Mouse (Mus musculus) embryonic stem cell, embryonic (primary cell): Measurements from ENCODE around the gene Ppp1ca.

Experiments used
- CTCF ChIA-PET, 4 experiments: fragments of 300-600 bp in 2 of 4; fragments of 350-600 bp in 2 of 4; sonication (Branson Sonifier 250); formaldehyde crosslinking; loops; one replicate each; lab custom pipeline; 2022; ENCODE audit warnings: inconsistent platforms in 2 of 4; lab: Charles Lee
- POLR2A ChIA-PET, 4 experiments: fragments of 300-600 bp in 2 of 4; fragments of 350-600 bp in 2 of 4; sonication (Branson Sonifier 250); formaldehyde crosslinking; loops; one replicate each; lab custom pipeline; 2022; ENCODE audit warnings: antibody characterized with exemption in 4 of 4, inconsistent platforms in 1 of 4; lab: Charles Lee

Ppp1ca gene

GRCm38 (mm10) chr19:4190831-4191334 is 982 bp upstream of the Ppp1ca start, which contains the start of gene Tbc1d10c:
Tbc1d10c (minus strand) TSS chr19:4191284.
- POLR2A ChIA-PET = interaction anchor here in 3 of 4 experiments (0.7 to 5.1 kb wide), 15 partner anchors 8 to 148 kb away, joined by 3 to 72 read pairs (median 8); partner anchors contain the start of genes Rad9a (in 2 of the 3), Aip (in 1 of the 3), Carns1 (in 1 of the 3) and Rps6kb2 (in 1 of the 3)
- CTCF ChIA-PET = interaction anchor here in 3 of 4 experiments (1.1 to 2.8 kb wide), 7 partner anchors 10 to 140 kb away, joined by 5 to 12 read pairs (median 7); partner anchors contain the start of genes Cdk2ap2 (in 1 of the 3) and Rad9a (in 1 of the 3)

- POLR2A ChIA-PET = interaction anchor here (0.5 to 5.1 kb wide), 89 partner anchors 9 to 1549 kb away, joined by 3 to 72 read pairs (median 5); partner anchors contain the start of genes Rad9a (in 4 of the 4), AC109138.7 (in 3 of the 4), Aip (in 3 of the 4) and Cdk2ap2 (in 3 of the 4)
- CTCF ChIA-PET = interaction anchor here (0.5 to 2.8 kb wide), 51 partner anchors 9 to 474 kb away, joined by 3 to 16 read pairs (median 5); partner anchors contain the start of genes Rad9a (in 4 of the 4), Carns1 (in 2 of the 4), Pold4 (in 2 of the 4) and Aip (in 1 of the 4)
Observed at GRCm38 (mm10) chr19:4192251-4192985, 553 bp downstream of the Ppp1ca start.

- CTCF ChIA-PET = interaction anchor here in 2 of 4 experiments (0.5 to 2.3 kb wide), 5 partner anchors 8 to 67 kb away, joined by 3 to 15 read pairs (median 11); partner anchors contain the start of genes Aip (in 1 of the 2), Pold4 (in 1 of the 2) and Rad9a (in 1 of the 2)
Observed at GRCm38 (mm10) chr19:4193129-4193528, 1.3 kb downstream of the Ppp1ca start.

GRCm38 (mm10) chr19:4194021-4194724 is 2.3 kb downstream of the Ppp1ca start:
- ChIA-PET POLR2A (interaction anchor here in 2 of 4 experiments (0.7 to 5.1 kb wide), 13 partner anchors 7 to 271 kb away, joined by 3 to 42 read pairs (median 10); partner anchors contain the start of genes Rps6kb2 (in 2 of the 2), Cdk2ap2 (in 1 of the 2), Gm49405 (in 1 of the 2) and Gstp2 (in 1 of the 2)), CTCF (interaction anchor here in 1 of 4 experiments (0.6 kb wide), 1 partner anchor 18 kb away, joined by 6 read pairs; no protein-coding TSS in a partner anchor)

More at GRCm38 (mm10) chr19:4193129-4193528, 1.3 kb downstream of the Ppp1ca start:
- POLR2A ChIA-PET = interaction anchor here (0.6 to 5.1 kb wide), 32 partner anchors 8 to 193 kb away, joined by 3 to 72 read pairs (median 8); partner anchors contain the start of genes Rad9a (in 4 of the 4), Rps6kb2 (in 2 of the 4), AC109138.7 (in 1 of the 4) and Aip (in 1 of the 4)

- POLR2A ChIA-PET = interaction anchor here in 2 of 4 experiments (0.7 to 5.2 kb wide), 16 partner anchors 10 to 272 kb away, joined by 3 to 29 read pairs (median 8); partner anchors contain the start of genes Rps6kb2 (in 2 of the 2) and Cdk2ap2 (in 1 of the 2)
- CTCF ChIA-PET = interaction anchor here in 2 of 4 experiments (0.6 to 1.0 kb wide), 3 partner anchors 9 to 12 kb away, joined by 3 read pairs; no protein-coding TSS in a partner anchor
Observed at GRCm38 (mm10) chr19:4194776-4195650, 3.1 kb downstream of the Ppp1ca start.

GRCm38 (mm10) chr19:4196048-4196447 is 4.2 kb downstream of the Ppp1ca start:
- ChIA-PET CTCF (interaction anchor here in 2 of 4 experiments (0.8 to 2.5 kb wide), 3 partner anchors 9 to 11 kb away, joined by 3 to 10 read pairs (median 3); no protein-coding TSS in a partner anchor), POLR2A (interaction anchor here in 3 of 4 experiments (0.5 to 5.2 kb wide), 31 partner anchors 9 to 153 kb away, joined by 3 to 32 read pairs (median 5); partner anchors contain the start of genes AC109138.7 (in 2 of the 3), Clcf1 (in 2 of the 3), Aip (in 1 of the 3) and Cdk2ap2 (in 1 of the 3))

GRCm38 (mm10) chr19:4196548-4196947 is 4.7 kb downstream of the Ppp1ca start:
- ChIA-PET POLR2A (interaction anchor here in 3 of 4 experiments (0.5 to 5.2 kb wide), 38 partner anchors 8 to 478 kb away, joined by 3 to 32 read pairs (median 4); partner anchors contain the start of genes AC109138.7 (in 2 of the 3), Clcf1 (in 2 of the 3), Aip (in 1 of the 3) and Cdk2ap2 (in 1 of the 3)), CTCF (interaction anchor here in 3 of 4 experiments (0.7 to 2.5 kb wide), 5 partner anchors 8 to 145 kb away, joined by 3 to 14 read pairs (median 4); no protein-coding TSS in a partner anchor)

GRCm38 (mm10) chr19:4197180-4197579 is 5.3 kb downstream of the Ppp1ca start:
- POLR2A ChIA-PET = interaction anchor here in 3 of 4 experiments (0.6 to 5.2 kb wide), 38 partner anchors 10 to 478 kb away, joined by 3 to 32 read pairs (median 4); partner anchors contain the start of genes AC109138.7 (in 2 of the 3), Clcf1 (in 2 of the 3), Aip (in 1 of the 3) and Cdk2ap2 (in 1 of the 3)
- CTCF ChIA-PET = interaction anchor here in 3 of 4 experiments (1.2 to 2.5 kb wide), 4 partner anchors 10 to 145 kb away, joined by 3 to 14 read pairs (median 7); no protein-coding TSS in a partner anchor

GRCm38 (mm10) chr19:4201291-4201909 is 9.5 kb downstream of the Ppp1ca start, which contains the start of gene Rad9a:
Rad9a (minus strand) TSS chr19:4201662.
- ChIA-PET CTCF (interaction anchor here (0.5 to 2.3 kb wide), 28 partner anchors 9 to 241 kb away, joined by 3 to 16 read pairs (median 4); partner anchors contain the start of genes Ppp1ca (in 4 of the 4), Ndufv1 (in 2 of the 4), Aip (in 1 of the 4) and Pitpnm1 (in 1 of the 4)), POLR2A (interaction anchor here (0.5 to 3.1 kb wide), 110 partner anchors 9 to 383 kb away, joined by 3 to 72 read pairs (median 4); partner anchors contain the start of genes AC109138.7 (in 4 of the 4), Clcf1 (in 4 of the 4), Ppp1ca (in 4 of the 4) and Cdk2ap2 (in 3 of the 4))

- POLR2A ChIA-PET = interaction anchor here (0.6 to 3.1 kb wide), 81 partner anchors 8 to 360 kb away, joined by 3 to 72 read pairs (median 5); partner anchors contain the start of genes AC109138.7 (in 4 of the 4), Clcf1 (in 4 of the 4), Cdk2ap2 (in 3 of the 4) and Gstp2 (in 3 of the 4)
- CTCF ChIA-PET = interaction anchor here (0.7 to 2.3 kb wide), 18 partner anchors 10 to 242 kb away, joined by 3 to 16 read pairs (median 4); partner anchors contain the start of genes Ppp1ca (in 3 of the 4), Aip (in 1 of the 4), Ndufv1 (in 1 of the 4) and Pold4 (in 1 of the 4)
Observed at GRCm38 (mm10) chr19:4202149-4202548, 10.3 kb downstream of the Ppp1ca start.

GRCm38 (mm10) chr19:4203148-4203547 is 11.3 kb downstream of the Ppp1ca start:
- ChIA-PET POLR2A (interaction anchor here in 1 of 4 experiments (0.9 kb wide), 1 partner anchor 291 kb away, joined by 3 read pairs; the partner anchor contains the start of gene Ndufs8), CTCF (no interaction called here)

- ChIA-PET CTCF (interaction anchor here in 2 of 4 experiments (0.6 to 1.5 kb wide), 2 partner anchors 52 to 372 kb away, joined by 3 to 5 read pairs; no protein-coding TSS in a partner anchor), POLR2A (interaction anchor here in 2 of 4 experiments (0.6 to 2.5 kb wide), 9 partner anchors 10 to 679 kb away, joined by 3 to 16 read pairs (median 3); partner anchors contain the start of genes AC109138.7 (in 1 of the 2), Cdk2ap2 (in 1 of the 2), Clcf1 (in 1 of the 2) and Ndufs8 (in 1 of the 2))
Observed at GRCm38 (mm10) chr19:4203604-4204326, 11.9 kb downstream of the Ppp1ca start.

GRCm38 (mm10) chr19:4204889-4205288 is 13.0 kb downstream of the Ppp1ca start:
- ChIA-PET POLR2A (interaction anchor here in 2 of 4 experiments (0.6 to 2.5 kb wide), 18 partner anchors 9 to 192 kb away, joined by 3 to 16 read pairs (median 3); partner anchors contain the start of genes AC109138.7 (in 1 of the 2), Carns1 (in 1 of the 2), Cdk2ap2 (in 1 of the 2) and Clcf1 (in 1 of the 2)), CTCF (interaction anchor here in 2 of 4 experiments (0.6 to 6.0 kb wide), 12 partner anchors 8 to 539 kb away, joined by 3 to 84 read pairs (median 6); partner anchors contain the start of genes AC109138.7 (in 1 of the 2), Clcf1 (in 1 of the 2) and Ppp1ca (in 1 of the 2))
